Mouse (Mus musculus): Measurements from ENCODE around the gene Rab3c.

The Rab3c gene

DNA sequence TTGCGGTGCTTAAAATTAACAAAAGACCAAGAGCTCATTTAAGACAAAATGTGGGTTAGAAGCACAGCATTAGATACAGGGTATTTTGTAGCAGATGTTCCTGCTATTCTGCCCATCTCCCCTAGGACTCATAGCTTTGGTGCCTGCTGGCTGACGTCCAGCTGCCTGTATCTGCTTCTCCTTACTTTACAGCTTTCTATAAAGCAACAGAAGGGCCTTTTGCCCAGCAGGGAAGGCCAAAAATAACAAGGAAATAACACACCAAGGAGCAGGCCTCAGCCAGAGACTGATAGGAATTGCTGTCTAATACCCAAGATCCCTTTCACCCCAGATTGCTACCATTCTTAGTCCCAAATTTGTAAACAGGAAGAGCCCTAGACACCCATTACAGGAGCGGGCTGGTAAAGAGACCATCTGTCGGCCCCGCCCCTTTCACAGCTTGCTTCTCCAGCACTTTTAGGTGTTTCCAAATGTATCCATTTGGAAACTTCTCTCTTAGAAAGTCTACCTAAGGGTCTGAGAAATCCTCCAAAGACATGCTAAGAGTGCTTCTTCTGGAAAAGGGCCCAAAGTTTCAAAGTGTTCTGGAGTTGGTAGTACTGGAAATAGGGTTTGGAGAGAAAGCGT, 183.3 kb downstream of the Rab3c start:
- in situ Hi-C loops (cut with MboI; ENCODE audit: low sequenced_read_pairs), result no loop called here

DNA sequence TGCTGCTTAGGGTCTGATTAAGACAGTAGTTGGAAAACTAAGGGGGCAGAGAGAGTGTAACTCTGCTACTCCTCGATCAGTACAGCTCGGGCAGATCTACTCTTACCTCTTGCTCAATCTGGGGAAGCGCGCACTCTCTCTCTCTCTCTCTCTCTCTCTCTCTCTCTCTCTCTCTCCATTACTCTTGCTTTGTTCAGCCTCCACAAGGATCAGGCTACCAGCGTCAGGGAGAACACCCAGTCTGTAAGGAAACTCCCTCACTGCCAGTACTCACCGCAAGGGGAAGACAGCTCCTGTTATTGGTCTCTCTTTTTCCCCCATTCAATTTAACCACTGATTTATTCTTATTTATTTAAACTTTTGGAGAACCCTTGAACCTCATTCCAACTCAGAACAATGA, 185.8 kb downstream of the Rab3c start:
- in situ Hi-C loops (cut with MboI; ENCODE audit: low sequenced_read_pairs), result no loop called here

DNA sequence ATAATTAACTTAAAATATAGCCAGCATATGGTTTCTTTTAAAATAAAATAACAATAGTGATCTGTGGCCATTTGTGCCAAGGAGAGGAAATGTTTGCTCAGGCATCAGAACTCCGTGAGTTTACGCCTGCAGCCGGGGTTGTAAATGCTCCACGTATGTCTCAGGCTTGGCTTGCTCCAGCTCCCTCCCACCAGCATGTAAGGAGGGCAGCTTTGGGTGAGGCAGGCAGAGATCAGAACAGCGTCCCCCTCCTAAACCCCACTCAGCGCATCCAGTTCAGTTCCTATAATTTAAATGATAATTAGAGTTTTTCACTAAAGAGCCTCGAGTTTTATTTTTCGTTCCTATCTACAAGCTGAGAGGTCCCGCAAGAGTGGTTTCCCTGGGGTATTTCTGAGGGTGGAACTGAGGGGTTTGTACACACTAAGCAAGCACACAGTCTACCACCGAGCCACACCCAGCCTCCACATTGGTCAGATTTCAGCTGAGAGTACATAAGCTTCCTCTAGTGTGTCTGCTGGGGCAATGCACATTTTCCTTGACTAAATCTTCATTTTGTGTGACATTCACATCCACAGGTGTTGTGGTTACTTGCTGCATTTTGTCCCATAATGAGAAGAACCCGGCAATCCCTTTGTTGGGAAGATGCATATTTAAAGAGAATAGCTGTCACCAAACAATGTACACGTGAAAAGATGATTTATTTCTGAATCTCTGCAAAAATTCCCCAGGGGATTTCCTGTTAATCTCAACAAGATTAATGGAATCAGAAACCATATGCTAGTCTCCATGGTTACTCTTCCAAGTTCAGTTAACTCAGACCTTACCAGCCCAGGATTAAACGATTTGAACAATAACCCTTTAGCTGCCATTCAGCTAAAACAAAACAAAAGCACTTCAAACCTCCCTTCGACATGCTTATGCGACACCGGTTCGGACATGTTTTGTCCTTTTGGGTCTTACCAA, 186.8 kb downstream of the Rab3c start:
- in situ Hi-C loops (cut with MboI; ENCODE audit: low sequenced_read_pairs), result no loop called here

DNA sequence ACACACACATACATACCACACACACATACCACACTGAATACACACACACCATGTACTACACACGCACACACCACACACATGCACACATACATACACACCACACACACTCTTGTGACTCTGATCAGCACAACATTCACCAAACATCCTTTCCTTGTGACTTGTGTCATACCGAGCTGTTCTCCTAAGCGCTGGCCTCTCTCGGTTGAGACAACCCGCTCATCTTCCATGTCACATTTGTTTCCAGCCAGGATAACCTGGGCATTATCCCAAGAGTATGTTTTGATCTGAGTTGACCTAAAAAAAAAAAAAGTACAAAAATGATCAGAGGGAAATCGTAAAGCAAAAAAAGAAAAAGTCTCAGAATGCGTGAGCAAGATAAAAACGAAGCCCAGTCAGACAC, 196.8 kb downstream of the Rab3c start:
- in situ Hi-C loops (cut with MboI; ENCODE audit: low sequenced_read_pairs), result no loop called here

DNA sequence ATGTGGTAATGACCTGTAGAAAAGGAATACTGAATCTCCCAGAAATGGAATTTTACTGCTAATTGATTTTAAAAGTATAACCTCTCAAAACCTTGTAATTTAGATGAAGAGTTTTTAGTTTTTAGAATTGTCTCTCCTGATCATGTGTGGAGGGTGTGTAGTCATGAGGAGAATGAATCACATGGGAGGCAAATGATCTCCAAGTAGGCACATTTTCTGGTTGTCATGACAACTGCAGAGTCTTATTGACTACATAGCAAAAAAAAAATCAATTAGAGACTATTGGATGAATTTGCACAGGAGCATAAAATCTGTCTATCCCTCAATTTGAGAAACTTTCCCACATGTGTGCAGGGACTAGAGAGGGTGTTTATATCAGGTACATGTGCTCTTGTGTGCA, 199.6 kb downstream of the Rab3c start:
- in situ Hi-C loops (cut with MboI; ENCODE audit: low sequenced_read_pairs), result no loop called here

DNA sequence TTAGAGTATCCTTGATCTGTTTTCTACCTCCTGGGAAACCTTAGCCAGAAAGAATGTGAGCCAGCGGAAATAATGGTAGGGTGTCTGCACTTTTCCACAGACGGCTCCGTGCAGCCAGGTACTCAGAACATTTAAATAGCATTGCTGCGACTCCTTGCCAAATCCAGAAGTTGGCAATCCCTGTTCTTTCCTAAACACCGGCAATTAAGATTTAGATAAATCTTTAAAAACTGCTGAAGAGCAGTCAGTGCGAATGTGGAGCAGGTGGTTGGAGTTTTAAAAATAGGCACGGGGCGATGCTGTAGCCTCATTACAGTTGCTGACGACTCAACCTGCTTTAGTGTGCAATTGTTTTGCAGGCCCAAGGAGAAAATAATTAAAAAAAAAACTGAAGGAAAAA, 205.2 kb downstream of the Rab3c start:
- in situ Hi-C loops (cut with MboI; ENCODE audit: low sequenced_read_pairs), result no loop called here

DNA sequence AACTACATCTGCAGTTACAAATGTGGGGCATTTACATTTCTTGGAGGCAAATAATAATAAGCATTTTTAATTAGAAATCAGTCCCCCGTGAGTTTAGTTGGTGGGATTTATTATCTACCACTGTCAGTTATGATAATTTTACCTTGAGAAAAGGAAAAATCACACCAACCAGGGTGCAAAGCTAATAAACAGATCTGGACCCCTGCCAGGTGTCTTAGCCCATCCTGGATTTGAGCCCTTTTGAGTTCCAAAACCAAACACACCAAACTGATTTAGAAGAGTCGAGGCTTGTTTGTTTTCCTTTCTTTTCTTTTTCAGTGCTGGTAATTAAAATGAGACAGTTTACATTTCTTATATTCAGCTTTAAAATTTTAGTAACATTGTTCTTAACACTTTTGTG, 206.6 kb downstream of the Rab3c start:
- in situ Hi-C loops (cut with MboI; ENCODE audit: low sequenced_read_pairs), result no loop called here

DNA sequence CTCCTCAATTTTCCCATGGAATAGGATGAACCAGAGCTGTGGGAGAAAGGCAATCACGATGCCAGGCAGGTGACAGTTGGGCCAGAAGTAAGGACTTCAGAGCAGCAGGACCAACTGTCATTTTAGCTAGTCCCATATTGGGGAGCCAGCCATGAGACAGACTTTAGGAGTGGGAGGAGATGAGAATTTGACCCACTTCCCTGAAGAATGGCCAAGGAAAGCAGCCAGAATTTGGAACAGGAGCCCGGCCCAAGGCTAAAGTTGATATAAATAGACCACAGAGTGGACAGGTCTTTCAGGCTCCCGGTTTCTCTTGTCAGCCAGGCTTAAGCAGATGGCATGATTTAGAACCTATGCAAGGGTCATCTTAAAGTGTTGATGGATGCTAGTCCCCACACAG, 213.6 kb downstream of the Rab3c start:
- in situ Hi-C loops (cut with MboI; ENCODE audit: low sequenced_read_pairs), result no loop called here

DNA sequence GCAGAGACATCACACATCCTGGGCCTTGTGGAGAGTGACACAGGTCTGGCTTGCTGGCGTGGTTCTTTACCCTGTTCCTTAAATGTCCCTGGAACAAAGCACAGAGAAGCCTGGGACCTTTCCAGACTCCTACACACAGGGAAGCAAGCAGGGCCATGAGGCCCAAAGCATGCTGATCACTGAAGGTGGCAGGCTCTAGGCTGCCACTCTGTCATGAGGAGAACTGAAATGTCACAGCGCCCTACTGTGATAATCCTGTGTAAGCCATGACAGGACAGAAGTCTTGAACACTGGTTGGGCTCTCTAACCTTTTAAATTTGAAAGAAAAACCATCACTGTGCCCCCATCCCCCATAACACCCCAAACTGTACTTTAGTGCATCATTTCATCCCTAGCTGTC, 214.1 kb downstream of the Rab3c start:
- in situ Hi-C loops (cut with MboI; ENCODE audit: low sequenced_read_pairs), result no loop called here

DNA sequence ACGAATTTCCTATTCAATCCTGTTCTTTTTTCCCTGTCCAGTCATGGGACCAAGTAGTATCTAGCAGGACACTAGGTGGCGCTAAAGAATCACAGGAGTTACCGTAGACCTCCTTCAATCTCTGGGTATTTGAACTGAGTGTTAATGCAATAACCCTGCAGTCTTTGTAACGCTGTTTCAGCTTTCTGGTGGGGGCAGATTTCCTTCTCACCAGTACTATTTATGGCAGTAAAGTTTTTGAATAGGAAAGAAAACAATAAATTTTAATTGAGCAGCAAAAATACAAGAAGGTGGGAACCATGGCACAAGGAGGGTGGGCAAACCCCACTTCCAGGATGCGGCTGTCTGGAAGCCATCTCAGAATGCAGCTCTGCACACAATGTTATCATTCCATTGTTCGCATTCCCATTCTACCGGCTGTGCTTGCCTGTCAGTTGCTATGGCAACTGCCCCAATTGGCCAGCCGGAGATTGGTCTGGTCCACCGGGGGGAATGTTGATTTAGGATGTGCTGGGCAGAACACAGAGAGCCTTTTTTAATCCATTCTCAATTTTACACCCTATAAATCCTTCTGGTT, 217.9 kb downstream of the Rab3c start:
- in situ Hi-C loops (cut with MboI; ENCODE audit: low sequenced_read_pairs), result loop anchor here (5.0 kb wide), 1 partner anchor 304 kb away; no protein-coding TSS in a partner anchor

DNA sequence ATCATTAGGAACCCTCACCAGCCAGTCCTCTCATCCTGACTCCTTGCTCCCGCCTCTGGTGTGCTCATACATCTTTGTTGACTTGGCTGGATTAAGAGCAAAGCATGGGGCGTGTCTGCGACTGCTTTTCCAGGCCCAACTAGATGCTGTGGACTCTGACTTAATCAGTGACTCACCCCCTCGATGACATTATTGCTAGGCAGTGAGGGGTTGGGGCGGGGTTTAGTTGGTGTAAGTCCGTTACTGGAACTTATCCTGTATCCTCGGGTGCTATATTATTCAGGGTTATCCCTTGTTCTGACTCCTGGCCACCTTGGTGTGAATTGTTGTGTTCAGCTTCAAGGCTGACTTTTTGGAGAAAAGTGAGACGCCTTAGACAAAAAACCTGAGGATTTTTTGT, 218.5 kb downstream of the Rab3c start:
- in situ Hi-C loops (cut with MboI; ENCODE audit: low sequenced_read_pairs), result loop anchor here (5.0 kb wide), 1 partner anchor 305 kb away; no protein-coding TSS in a partner anchor

DNA sequence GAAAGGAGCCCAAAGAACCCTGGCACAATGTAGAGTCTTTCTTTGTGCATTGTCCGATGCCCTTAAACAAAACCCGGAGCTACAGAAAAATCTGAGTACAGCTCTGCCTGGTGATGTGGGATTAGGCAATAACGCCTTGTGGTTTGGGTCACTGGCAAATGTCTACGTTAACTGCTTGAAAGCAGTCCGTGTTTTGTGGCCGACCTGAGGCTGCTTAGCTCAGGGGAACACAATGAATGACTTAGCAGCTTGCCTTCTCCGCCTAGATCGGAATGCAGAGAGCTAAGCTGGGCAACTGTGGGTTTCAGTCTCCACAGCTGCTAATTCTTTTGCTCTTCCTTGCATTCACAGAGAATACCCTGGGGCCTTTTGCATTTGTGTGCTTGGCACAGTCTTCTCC, 226.3 kb downstream of the Rab3c start:
- in situ Hi-C loops (cut with MboI; ENCODE audit: low sequenced_read_pairs), result no loop called here

DNA sequence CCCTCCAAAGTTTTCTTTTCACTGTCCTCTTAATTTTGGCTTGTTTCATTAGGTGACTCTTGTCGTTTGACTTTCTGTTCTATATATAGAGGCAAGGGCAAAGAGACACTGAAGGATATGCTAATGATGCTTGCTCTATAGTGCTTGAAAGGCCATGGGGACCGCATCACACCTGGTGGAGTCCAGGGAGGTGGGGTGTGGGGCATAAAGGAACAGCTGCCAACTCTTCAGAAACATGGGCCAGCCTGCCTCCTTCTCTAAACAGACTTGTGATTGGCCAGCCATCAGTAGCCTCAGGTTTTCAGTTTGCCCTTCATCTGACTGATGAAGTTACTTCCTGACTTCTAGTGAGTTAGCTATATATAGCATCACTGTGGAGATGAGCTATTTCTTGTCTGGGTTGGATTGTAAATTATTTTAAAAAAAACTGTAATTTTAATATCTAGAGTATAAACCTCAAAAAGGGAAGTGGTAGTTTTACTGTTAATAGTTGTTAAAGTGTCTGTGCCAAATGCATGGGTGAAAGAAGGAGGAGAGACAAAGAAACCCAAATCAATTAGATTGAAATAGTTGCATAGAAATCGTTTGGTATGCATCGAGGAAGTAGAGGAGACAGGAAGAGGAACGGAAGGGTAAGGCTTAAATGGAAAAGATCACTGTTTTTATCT, 231.9 kb downstream of the Rab3c start:
- in situ Hi-C loops (cut with MboI; ENCODE audit: low sequenced_read_pairs), result no loop called here

DNA sequence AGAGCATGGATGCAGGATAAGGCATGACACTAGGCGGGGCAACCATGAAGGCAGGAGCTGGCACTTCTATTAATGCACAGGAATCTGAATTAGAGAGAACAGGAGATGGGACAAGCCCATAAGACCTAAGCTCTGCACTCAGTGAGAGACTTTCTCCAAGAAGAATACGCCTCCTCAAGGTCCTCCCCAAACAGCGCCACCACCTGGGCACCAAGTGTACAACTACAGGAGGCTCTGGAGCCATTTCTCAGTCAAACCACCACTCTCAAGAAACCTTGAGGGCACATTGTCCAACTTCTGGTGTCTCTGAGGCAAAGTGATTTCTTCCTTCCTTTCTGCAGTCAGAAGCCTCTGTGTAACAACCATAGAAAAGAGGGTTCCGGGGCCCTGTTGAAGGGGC, 236.4 kb downstream of the Rab3c start:
- in situ Hi-C loops (cut with MboI; ENCODE audit: low sequenced_read_pairs), result no loop called here

DNA sequence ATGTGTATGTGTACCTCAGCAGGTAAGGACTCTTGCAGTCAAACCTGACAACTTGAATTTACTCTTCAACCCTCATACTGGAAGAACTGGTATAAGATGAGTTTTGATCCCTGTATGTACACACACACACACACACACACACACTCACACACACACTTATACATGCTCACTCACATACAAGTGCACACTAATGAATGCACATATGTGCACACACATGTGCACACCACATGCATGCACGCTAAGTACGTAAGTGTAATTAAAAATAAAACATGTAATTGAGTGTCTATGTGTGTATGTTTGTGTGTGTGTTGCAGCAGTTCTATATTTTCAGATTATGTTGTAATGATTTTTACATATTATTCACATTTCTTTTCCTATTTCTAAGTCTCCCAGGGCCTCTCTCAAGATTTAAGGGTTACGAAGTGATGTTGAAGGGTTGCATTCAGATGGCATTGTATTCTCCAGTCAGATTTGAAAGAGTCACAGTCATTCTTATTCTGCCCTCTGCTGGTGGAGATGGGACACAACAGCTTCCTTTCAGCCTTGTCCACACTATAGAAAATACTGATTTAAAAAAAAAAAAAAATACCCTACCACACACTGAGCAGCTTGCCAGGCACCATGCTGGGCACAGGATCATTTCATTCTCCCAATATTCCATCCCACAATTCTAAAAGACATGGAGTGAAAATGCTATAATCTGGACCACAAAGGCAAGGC, 240.9 kb downstream of the Rab3c start:
- in situ Hi-C loops (cut with MboI; ENCODE audit: low sequenced_read_pairs), result no loop called here

DNA sequence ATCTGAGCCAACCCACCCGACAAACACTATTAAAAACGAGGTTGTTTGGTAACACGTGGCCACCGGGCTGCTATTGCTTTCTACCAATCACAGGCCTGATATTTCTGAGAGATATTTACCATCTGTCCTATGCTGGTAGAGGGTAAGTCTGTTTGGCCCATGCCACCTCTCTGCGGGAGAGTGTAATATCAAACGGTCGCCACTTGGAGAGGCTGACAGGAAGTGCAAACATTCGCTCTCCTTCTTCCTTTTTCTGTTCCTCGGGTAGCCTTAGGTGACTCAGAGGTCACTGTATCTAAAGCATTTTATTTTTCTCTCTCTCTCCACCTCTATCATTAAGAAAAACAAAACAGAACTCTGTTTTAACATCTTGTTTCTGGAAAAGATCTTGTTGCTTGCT, 241.6 kb downstream of the Rab3c start:
- in situ Hi-C loops (cut with MboI; ENCODE audit: low sequenced_read_pairs), result no loop called here

DNA sequence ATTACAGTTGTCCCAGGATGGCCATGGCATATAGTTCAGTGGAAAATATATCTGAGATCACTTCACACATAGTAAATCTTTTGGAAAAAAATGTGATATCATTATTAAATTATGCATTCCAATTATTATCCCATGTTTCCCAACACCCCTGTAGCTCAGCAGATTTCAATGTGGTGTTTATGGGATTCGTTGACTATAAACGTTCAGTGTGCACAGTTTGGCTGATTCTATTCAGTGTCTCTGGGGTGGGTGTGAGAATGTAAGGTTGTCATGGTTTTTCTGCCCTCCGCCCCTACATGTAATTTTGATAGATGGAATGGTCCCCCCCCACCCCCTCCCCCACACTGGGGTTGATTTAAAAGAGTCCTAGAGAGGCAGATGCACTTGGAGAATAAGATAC, 242.3 kb downstream of the Rab3c start:
- in situ Hi-C loops (cut with MboI; ENCODE audit: low sequenced_read_pairs), result no loop called here

DNA sequence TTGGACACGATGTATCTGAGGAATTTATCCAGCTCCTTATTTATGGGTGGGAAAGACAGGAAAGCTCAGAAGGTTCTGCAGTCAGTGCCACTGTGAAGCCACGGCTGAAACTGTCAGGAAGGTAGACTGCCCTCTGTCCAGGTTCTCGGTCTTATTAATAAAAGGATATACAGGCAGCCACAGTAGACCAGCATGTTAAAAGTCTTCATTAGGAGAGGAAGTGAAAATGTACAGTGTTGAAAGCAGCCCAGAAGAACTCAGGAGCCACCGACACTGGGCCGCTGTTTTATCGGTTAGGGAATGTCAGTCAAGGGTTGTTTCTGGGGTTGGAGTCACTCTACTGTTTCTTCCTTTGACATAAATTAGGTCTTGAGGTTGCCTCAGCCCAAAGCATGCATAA, 245.9 kb downstream of the Rab3c start:
- in situ Hi-C loops (cut with MboI; ENCODE audit: low sequenced_read_pairs), result no loop called here

DNA sequence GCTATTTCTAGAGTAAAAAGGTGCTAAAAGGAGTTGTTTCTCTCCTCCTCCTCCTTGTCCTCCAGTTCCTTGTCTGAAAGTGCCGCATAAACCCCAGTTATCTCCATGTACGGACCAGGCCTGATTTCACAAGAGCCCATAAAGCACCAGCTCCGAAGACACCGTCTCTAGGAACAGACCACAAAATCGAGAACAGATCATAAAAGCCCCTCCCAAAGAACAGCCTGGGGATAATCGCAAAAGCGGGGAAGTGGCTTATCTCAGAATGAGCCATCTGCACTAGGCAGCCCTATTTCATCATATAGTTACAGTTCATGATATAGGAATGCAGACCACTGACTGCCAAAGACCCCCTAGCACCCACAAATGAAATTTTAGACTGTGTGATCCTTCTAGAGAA, 246.8 kb downstream of the Rab3c start:
- in situ Hi-C loops (cut with MboI; ENCODE audit: low sequenced_read_pairs), result no loop called here

DNA sequence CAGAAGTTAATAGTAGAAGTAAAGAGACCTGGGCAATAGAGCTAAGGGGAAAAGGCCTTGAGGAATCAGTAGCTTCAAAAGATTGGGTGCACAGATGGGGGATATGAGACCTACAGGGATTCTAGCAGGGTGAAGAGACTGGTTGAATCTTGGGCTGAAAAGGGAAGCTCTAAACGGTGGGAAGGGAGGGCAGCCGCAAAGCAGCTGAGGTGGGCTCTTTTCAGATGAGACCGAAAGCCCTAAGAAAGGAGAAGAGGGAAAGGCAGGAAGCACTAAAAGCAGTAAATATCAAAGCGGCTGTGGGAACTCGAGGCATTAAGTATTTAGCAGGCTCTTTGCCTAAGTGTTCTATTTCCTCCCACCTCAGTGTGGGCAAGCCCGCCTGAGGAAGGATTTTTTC, 248.9 kb downstream of the Rab3c start:
- in situ Hi-C loops (cut with MboI; ENCODE audit: low sequenced_read_pairs), result no loop called here

DNA sequence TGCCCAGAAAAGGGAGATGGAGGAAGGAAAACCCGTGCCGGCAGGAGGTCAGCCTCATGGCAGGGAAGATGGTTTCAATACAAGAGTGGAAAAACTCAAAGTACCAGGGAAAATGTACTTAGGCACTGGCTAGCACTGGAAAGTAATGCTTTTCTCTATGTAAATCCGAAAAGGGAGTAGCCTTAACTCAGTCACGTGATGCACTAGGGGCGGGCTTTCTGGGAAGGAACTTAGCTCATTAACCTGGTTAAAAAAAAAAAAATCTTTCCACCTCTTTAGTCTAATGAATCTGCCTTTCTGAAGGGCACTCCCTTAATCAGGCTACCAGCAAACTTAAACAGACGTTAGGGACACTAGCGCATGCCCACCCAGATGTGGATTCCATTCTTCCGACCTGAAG, 249.7 kb downstream of the Rab3c start:
- in situ Hi-C loops (cut with MboI; ENCODE audit: low sequenced_read_pairs), result no loop called here
